Mouse (Mus musculus): ENCODE data around the gene Hnrnpf.

DNA sequence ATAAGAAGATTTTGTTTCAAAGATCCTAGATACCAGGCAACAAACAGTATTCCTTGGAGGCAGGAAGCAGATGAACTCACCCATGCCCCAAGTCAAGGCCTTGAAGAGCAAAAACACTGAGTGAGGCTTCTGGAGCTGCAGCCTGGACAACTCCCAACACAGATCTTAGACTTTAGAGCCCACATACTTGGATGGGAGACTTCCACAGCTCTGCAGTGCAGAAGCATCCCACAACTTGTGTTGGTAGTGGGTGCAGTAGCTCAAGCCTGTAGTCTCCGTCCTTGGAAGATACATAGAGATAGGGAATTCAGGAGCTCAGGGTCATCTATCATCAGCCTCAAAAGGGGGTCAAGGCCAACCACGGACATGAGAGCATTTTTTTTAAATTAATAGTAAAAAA is 14.2 kb upstream of the Hnrnpf start:
- TF ChIP-seq CTCF (IDR thresholded peaks at IDR 0.05; ENCODE audit: low read depth, low read length) (no peak), POLR2A (IDR thresholded peaks at IDR 0.05; ENCODE audit: extremely low read depth, insufficient read depth, low read length) (no peak)
